Mouse (Mus musculus) ovary, postnatal 14 days (tissue): Measurements from ENCODE around the gene Bpgm.

Experiments
- DNase-seq: peaks from one replicate; pipeline ENCODE4 v3.0.0; 2022; ENCODE audit warnings: low spot score

Bpgm gene

GRCm38 (mm10) chr6:34529992-34530391 is 54.0 kb downstream of the Bpgm start:
- DNase-seq: no peak

GRCm38 (mm10) chr6:34533055-34533454 is 57.0 kb downstream of the Bpgm start:
- DNase-seq: no peak

GRCm38 (mm10) chr6:34533896-34534295 is 57.9 kb downstream of the Bpgm start:
- DNase-seq: no peak

GRCm38 (mm10) chr6:34542866-34543265 is 66.9 kb downstream of the Bpgm start:
- no peak for DNase-seq

- no peak for DNase-seq
These were observed 67.5 kb downstream of the Bpgm start for GRCm38 (mm10) chr6:34543303-34544206.

GRCm38 (mm10) chr6:34544207-34544602 is 68.2 kb downstream of the Bpgm start:
- no peak for DNase-seq

GRCm38 (mm10) chr6:34545286-34545685 is 69.3 kb downstream of the Bpgm start:
- DNase-seq: no peak

GRCm38 (mm10) chr6:34548406-34548990 is 72.5 kb downstream of the Bpgm start:
- DNase-seq: no peak

GRCm38 (mm10) chr6:34549017-34549416 is 73.0 kb downstream of the Bpgm start:
- DNase-seq: peak; percentile 39

- DNase-seq: no peak
These were observed 76.6 kb downstream of the Bpgm start for GRCm38 (mm10) chr6:34552489-34553157.

GRCm38 (mm10) chr6:34554291-34554997 is 78.4 kb downstream of the Bpgm start:
- no peak for DNase-seq
